Mouse (Mus musculus) megakaryocyte-erythroid progenitor cell, adult 5-6 weeks (primary cell): ENCODE measurements around the gene Sdhaf1. TPM values are rescaled to one million over a fixed set of nuclear protein-coding genes. Genes with fewer than 3 reads are reported as not detected.

Experiments
- ATAC-seq: replicated peaks from 2 replicates; pipeline ENCODE4 v1.8.0; 2016; ENCODE audit warnings: mild to moderate bottlenecking, inconsistent platforms; ENCODE audit not compliant: severe bottlenecking, poor library complexity, low FRiP score, low TSS enrichment
- total RNA-seq, 2 experiments: library from RNA; stranded (forward) in 1 of 2; stranded (reverse) in 1 of 2; fragments of 200-1000, 215-1000 nt in 1 of 2; fragments of >200 nt in 1 of 2; fragmentation: Nextera tagmentation in 1 of 2; gene quantifications; 2 replicates each; pipeline ENCODE4 v1.2.3; 2014 to 2017

Gene Sdhaf1
- total RNA-seq, 2 experiments from 2014 or later: 7.9 to 9.2 TPM

DNA sequence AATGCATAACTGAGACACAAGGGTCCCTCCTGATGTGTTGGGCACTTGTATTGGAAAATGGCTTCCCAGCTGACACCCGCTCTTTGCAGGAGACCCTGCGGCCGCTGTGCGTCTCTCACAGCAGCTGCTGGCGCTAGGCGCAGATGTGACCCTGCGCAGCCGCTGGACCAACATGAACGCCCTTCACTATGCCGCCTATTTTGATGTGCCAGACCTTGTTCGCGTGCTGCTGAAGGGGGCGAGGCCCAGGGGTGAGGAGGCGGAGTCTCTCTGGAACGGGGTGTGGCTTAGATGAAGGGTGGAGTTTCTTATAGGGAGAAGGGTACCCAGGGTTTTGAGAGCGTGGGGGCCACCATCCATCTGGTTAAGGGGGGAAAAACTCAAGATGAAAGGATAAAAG, 26.4 kb downstream of the Sdhaf1 start:
- no peak for ATAC-seq

DNA sequence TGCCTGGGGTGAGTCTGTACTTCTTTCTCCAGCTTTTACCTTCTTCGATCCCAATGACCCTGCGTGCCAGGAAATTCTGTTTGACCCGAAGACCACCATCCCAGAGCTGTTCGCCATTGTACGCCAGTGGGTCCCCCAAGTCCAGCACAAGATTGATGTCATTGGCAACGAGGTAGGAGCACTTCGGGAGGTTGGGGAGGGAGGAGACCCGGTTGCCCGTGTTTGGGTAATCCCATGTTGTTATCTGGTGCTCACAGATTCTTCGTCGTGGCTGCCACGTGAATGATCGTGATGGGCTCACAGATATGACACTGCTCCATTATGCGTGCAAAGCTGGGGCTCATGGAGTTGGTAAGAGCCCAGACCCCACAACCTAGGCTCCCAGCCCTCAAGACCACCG, 26.9 kb downstream of the Sdhaf1 start:
- no peak for ATAC-seq

DNA sequence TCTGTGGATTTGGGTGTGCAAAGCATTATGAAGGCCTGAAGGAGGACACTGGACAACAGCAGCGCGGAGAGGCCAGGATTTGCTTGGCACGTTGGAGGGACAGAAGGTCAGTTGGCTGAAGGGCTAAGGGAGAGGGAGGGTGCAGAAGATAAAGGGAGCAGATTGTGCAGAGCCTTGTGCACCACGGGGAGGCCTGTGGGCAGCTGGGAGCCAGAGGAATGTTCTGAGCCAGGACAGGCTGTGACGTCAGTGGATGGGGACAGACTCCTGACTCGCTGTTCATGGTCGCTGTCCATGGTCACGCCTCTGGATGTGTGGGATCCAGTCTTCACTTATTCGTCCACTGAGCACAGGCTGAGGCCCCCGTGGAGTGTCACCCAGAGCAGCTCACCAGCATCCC, 28.6 kb downstream of the Sdhaf1 start:
- ATAC-seq: no peak

DNA sequence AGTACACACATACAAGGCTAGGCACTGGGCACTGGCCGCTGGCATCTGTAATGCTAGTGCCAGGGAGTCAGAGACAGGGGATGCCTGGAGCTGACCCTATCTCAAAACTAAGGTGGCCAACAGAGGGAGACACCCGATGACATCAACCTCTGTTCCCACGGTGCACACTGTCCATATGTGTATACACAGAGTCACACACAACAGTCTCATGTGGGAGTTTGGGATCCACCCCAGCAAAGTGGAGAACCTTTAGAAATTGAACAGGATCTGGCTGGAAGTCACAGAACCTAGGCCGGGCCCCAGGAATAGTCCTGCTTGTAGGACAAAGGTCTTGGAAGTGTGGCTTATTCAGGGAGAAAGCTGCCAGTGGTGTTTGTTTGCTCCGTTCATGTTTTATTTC, 29.4 kb downstream of the Sdhaf1 start:
- no peak for ATAC-seq

DNA sequence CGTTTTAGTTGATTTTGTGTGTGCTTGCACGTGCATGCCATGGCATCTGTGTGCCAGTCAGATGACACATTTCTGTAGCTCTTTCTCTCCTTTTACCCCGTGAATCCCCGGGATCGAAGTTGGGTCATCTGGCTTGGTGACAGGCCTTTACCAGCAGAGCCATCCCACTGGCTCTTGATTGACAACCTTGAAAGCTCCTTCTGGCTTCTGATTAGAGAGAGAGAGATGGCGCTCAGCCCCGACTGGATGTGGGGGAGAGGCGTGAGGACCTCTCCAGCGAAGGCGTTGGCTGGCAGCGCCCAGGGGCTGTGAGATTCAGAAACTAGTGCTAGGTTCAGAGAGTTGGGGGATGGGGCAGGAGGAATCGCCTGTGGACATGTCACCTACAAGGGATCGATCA, 29.9 kb downstream of the Sdhaf1 start:
- no peak for ATAC-seq

DNA sequence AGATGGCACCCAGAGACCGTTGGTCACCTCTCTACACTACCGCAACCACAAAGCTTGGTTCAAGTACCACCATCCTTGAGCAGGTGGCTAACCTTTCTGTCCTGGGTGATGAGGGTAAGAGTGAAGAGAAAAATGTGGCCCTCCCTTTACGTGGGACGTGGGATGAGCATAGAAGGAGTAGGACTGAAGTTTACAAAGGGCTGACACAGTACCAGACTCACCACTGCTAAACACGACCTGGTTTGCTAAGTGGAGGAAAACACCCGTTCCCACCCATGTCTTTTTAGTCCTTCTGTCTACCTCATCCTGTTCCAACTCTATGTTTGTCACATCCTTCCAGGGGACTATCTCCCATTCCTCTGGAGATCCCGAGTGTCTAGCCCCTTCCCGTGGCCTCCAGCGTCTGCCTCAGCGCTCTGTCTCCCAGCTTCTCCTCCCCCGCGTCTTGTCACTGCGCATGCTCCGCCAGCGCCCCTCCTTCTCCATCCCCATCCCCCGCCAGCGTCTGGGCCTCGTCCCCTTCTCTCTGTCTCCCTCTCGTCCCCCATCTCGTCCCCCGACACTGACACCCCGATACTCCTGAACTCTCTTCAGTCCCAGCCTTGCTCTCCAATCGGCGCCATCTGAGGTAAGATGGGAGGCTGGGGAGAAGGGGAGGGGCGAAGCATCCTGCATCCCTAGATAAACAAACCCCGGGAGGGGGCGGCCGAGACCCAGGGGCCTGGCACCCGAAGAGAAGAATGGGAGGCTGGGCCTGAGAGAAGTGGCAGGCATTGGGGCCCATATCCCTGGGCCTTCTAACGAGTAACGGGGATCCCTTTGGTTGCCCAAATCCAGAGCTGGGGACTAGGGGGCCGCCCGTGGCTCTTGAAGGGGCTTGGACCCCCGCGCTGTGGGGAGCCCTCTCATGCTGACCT, 32.2 kb downstream of the Sdhaf1 start, which contains the start of gene Clip3:
Gene Clip3, plus strand, starts transcription at position 514 of the 917 bp plus-strand sequence.
- ATAC-seq: no peak; the same call in 1 of the 2 replicates

DNA sequence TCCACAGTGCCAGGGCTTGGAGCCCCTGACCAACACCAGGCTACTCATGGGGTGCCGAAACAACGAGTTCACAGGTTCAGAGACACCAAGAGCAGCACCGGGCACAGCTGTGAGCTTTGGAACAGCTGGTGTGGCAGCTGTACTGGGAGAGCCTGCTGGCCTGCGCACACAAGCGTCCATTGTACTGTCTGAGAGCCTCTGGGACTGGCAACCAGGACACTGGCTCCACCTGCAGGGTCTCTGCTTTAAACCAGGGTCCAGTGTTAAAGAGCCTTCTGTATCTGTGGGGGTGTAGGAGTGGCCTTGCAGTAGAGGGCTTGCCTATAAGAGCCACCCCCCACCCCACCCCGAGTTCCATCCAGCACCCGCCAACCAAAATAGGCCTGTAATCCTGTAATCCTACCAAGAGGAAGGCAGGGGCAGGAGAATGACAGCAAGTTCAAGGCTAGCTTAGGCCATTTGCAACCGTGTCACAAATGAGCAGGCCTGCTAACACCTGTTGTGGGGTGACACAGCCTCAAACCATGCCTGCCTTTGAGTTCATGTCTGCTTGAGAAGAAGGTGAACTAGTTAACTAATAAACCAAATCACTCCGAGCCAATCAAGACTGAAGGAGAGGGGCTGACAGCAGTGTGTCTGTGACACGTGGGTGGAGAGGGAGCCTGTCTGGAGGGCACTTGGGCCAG, 33.8 kb downstream of the Sdhaf1 start:
- ATAC-seq: no peak

DNA sequence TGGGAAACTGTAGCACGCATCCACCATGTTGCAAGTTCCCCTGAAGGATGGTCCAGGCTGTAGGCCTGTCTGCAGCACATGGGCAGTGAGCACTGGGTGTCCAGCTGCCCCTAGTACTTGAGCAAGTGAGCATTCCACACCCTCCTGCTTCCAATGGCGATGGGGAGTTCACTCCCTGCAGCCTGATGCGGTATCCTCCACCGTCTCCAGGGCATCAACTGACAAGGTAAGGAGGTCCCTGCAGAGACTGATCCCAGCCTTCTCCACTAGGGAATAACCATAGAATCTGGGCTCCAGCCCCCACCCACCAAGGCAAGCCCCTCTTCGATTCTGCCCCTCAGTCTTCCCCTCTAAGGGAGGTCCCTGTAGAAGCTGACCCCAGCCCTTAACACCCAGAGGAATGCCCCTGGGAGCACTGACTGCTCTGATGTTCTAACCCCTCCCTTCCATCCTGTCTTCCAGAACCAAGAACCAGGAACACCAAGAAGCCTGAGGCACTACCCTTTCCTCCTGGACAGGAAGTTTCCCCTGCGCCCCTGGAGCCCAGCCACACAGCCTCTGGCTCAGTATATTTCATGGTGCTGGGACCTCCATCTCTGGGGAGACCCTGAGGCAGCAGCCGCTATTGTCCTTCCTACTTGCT, 34.5 kb downstream of the Sdhaf1 start:
- ATAC-seq: no peak

DNA sequence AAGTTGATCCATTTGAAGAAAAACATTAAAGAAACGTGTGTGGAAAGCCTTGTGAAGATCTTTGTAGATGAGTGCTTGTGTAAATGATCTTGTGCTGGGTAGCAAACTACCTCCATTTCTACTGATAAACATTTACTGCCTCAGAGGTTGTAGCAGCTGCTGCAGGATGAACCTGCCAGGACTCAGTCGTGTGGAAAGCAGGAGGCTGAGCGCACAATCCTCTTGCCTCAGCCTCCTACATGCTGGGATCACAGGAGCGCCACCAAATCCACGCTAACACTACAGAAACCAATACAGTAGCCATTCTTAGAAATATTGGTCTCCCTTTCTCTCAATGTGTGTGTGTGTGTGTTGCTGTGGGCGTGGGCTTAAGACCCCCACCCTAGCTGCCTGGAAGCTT, 35.6 kb downstream of the Sdhaf1 start:
- no peak for ATAC-seq

DNA sequence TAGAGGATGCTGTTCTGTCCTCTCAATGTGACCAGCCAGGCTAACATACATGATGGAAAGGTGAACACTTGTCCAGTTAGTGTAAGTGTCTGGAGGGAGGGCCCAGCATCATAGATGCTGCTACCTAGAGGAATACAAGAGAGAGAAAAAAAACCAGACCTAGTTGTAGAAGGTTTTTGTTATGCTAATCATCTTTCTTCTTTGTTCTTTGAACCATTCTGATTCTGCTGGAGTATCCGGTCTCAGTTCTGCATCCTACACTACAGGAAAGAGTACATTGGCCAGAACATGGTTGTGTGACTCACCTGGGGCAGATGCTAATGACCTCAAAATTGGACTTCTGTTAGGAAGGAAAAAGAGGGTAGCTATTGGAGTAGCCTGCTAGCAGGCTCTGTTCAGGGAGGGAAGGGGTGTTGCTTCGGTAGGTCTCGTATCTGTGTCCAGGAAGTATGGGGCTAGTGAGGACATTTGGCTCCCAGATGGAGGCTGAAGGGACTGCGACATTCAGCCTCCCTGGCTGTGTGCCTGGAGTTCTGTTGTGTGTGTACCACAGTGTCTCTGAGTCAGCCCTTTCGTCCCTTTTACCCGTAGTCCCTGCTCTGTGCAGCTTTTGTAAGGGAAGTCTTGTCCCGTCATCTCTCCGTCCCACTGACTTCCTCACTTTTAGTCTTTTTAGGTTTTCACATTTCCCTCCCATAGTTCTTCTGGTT, 36.8 kb downstream of the Sdhaf1 start:
- ATAC-seq: no peak

DNA sequence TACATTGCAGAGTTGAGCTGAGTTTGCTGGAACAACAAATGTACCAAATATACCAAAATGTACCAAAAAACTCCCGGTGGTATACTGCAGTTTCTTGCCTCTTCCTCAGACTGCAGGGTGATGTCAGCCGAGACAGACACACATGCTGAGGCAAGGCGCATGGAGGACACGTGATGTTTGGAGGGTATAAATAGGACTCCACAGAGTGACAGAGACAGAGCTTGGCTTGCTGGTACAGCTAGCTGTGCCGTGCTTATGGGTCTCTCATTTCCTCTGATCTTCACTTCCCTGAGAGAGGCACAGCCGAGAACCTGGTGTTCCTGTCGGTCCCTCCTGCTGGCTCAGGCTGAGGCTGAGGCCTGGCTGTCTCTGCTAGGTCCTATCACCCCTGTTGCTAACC, 41.0 kb downstream of the Sdhaf1 start:
- no peak for ATAC-seq

DNA sequence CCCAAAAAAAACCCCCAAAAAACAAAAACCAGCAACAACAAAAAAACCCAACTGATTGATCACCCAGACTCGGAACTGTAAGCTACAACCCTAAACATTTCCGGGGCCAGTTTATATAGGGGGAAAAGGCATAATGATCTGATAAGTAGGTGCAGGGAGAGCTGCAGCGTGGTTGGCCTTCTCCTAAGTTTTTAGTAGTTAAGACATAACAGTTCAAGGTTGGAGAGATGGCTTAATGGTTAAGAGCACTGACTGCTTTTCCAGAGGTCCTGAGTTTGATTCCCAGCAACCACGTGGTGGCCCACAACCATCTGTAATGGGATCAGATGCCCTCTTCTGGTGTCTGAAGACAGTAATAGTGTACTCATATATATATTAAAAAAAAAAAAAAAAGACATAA, 42.2 kb downstream of the Sdhaf1 start:
- ATAC-seq: no peak

DNA sequence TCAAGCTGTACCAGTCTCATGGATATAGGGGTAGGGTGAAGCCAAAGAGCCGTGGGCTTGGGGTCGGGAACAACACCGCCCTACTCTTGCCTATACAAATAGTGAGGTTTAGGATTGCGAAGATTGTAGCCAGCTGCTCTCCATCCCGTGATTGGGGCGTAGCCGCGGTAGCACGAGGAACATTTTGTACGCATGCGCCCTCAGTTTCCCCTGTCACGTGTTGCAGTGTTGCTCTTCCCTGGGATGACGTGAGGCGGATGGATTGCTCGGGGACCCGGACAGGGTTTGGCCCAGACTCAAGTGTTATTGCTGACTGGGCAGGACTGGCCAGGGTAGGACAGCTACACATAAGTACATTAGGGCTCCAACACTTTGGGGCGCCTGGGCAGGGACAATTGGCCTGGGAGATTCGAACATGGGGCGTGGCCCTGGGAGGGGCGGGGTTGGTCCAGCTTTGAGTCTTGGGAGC, 43.0 kb downstream of the Sdhaf1 start:
- ATAC-seq: peak; percentile 53

DNA sequence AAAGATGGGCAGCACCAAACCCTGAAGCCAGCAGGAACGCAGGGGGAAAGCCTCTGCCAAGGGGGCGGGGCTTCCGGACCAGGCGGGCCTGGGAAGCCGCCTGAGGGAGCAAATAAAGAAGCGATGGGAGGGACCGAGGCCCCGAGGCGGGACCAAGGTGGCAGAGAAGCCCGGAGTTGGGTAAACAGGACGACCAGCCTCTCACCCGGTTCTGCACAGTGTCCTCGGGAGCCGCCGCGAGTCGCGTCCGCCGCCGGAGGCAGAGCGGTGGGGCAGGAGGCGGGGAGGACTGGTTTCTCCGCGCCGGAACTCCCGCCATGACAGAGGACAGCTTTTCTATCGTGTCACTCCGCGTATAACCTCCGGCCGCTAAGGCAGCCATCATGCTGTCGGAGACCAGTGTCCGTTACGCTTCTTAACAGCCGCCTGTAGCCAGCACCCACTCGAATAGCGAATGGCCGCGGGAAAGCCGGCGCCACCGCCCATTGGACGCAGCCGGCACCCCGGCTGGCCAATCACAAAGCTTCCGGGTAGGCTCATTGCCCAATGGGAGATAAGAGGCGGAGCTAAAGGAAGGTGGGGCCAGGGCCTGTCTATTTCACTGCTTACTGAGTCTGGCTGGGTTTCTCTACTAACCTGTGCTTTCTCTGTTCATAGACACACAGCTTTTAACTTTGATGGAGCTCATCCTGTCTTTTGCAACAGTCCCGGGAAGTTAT, 43.6 kb downstream of the Sdhaf1 start, which contains the start of the genes Thap8 and Wdr62:
Gene Thap8, plus strand, starts transcription at position 144 of the 719 bp plus-strand sequence.
Gene Wdr62, minus strand, starts transcription at position 469 of the 719 bp plus-strand sequence.
- peak; percentile 93 for ATAC-seq

DNA sequence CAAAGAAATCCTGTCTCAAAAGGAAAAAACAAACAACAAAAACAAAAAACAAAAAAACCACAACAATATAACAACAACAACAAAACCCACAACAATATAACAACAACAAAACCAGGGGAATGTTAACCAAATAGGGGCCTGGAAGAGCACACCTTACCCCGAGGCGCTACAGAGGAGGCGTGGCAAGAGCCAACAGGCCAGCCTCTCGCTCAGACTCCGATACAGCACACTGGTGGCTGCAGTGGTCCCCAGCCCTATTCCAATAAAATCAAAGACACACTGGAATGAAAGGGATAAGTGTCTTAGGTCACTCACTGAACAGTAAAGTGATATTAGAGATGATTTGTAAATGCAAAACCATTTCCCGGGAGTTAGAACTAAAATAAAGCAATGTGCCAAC, 44.2 kb downstream of the Sdhaf1 start:
- ATAC-seq: peak; percentile 56

DNA sequence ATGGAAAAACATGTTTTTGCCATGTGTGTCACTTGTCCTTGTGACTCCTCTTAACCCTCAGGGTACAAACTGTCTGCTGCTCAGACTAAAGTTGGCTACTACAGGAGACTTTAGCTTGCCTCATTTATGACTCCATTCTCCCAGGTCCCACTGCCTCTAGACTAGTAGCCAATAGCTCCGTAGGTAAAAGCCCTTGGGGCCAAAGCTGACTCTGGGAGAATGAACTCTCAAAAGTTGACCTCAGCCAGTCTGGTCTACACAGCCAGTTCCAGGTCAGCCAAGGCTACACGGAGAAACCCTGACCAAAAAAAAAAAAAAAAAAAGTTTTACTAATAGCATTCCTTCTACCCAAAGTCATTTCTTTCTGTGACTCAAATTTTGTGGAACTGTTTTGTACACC, 44.8 kb downstream of the Sdhaf1 start:
- no peak for ATAC-seq

DNA sequence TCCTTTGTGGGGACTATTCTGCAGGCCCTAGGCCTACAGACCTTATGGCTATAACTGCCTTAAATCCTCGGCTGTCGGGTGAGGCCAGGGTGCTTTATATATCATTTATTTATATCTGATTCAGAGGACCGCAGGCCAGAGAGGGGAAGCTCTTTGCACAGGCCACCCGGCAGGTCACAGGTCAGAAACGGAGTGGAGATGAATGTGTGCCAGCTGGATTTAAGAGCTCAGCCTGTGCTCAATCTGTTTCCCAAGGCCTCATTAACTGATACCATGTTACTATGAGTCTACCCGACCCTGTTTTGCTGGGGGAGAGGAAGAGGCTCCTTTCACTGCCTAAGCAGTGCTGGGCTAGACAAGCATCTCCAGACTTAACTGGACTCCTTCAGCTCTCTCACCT, 49.3 kb downstream of the Sdhaf1 start:
- no peak for ATAC-seq
